Mouse (Mus musculus) lung, postnatal 0 days (tissue): ENCODE results near the gene Tceal9. TPM values are rescaled to one million over a fixed set of nuclear protein-coding genes. Genes with fewer than 3 reads are reported as not detected.
"Not testable (repeated sequence)": the region's sequence is repeated elsewhere in the genome, so short reads cannot be mapped to it uniquely, and the experiment has no call there.

ENCODE experiments used
- ATAC-seq: fragments of 200-750 bp; cut with Nextera tagmentation; 2 replicates; pipeline ENCODE4 v1.8.0; 2017; ENCODE audit warnings: moderate library complexity
- DNase-seq: peaks from one replicate; pipeline ENCODE4 v3.0.0-alpha.2; 2016; ENCODE audit warnings: low spot score
- H3K27ac ChIP-seq: fragments of 300-500 bp; sonication (generic); 2 replicates; pipeline ENCODE4 v1.5.1; 2014; ENCODE audit warnings: antibody characterized with exemption, mild to moderate bottlenecking, low read length, mixed read lengths
- H3K27me3 ChIP-seq: fragments of 300-500 bp; sonication (generic); replicated peaks from 2 replicates; pipeline ENCODE4 v1.6.1; 2014; ENCODE audit warnings: low read length, mixed read lengths; ENCODE audit not compliant: insufficient read depth
- H3K36me3 ChIP-seq: fragments of 300-500 bp; sonication (generic); 2 replicates; pipeline ENCODE4 v1.6.1; 2014; ENCODE audit warnings: low read length, mixed read lengths; ENCODE audit not compliant: insufficient read depth
- H3K4me1 ChIP-seq: fragments of 300-500 bp; sonication (generic); 2 replicates; pipeline ENCODE4 v1.6.1; 2014; ENCODE audit warnings: antibody characterized with exemption, low read depth, low read length, mixed read lengths; ENCODE audit not compliant: insufficient read depth
- H3K4me2 ChIP-seq: fragments of 300-500 bp; sonication (generic); replicated peaks from 2 replicates; pipeline ENCODE4 v1.6.1; 2014; ENCODE audit warnings: low read depth, mild to moderate bottlenecking, low read length, moderate library complexity, mixed read lengths
- H3K4me3 ChIP-seq: fragments of 300-500 bp; sonication (generic); 2 replicates; pipeline ENCODE4 v1.5.1; 2014; ENCODE audit warnings: low read depth, low read length
- H3K9ac ChIP-seq: fragments of 300-500 bp; sonication (generic); replicated peaks from 2 replicates; pipeline ENCODE4 v1.6.1; 2014; ENCODE audit warnings: low read depth, mild to moderate bottlenecking
- H3K9me3 ChIP-seq: fragments of 300-500 bp; sonication (generic); 2 replicates; pipeline ENCODE4 v1.6.1; 2016; ENCODE audit warnings: low read length, mixed read lengths
- CTCF ChIP-seq: IDR thresholded peaks from 2 replicates; pipeline ENCODE4 v1.5.1; 2016; ENCODE audit warnings: antibody characterized with exemption, mild to moderate bottlenecking
- EP300 ChIP-seq: IDR thresholded peaks from 2 replicates; pipeline ENCODE4 v1.6.1; 2016; ENCODE audit warnings: antibody characterized with exemption, mild to moderate bottlenecking, control low read depth
- WGBS: fragments of 180-500 bp; shearing (Covaris S2); extraction: QIAGEN DNeasy Blood & Tissue Kit; methylation state at CpG from one replicate; pipeline ENCODE4 v1.1.7; 2014; 5-methylcytosine and 5-hydroxymethylcytosine counted together
- polyA plus RNA-seq: library from polyadenylated mRNA; unstranded; fragments of >200 nt; fragmentation: Nextera tagmentation; extraction: Ambion mirVana; gene quantifications from 2 replicates; pipeline ENCODE4 v1.2.1, GENCODE M21; 2015

Gene Tceal9
- polyA plus RNA-seq, 1 experiment from 2014 or later: 721 TPM

DNA sequence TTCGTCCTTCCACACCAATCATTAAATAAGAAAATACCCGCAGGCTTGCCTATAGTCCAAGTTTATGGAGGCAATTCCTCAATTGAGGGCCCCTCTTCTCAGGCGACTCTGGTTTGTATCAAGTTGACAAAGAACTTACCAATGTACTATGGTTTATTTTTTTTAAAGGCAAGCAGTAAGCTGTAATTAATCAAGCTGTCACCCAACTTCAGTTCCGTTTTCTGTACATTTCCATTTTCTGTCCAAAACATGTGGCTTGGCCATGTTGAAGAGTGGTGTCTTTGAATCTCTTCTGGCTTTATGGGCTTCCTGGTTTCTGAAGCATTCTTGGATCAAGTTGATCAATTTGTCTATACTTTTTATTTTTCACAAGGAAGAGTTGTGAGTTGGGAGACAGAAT is 23.3 kb downstream of the Tceal9 start:
- Histone ChIP-seq H3K27ac (no peak overlapping the region), H3K9me3 (no peaks in the 10 kb centered on the region), H3K4me3 (no peak overlapping the region), H3K36me3 (no peaks in the 10 kb centered on the region), H3K4me2 (no peak overlapping the region), H3K9ac (no peak overlapping the region), H3K4me1 (no peaks in the 10 kb centered on the region), H3K27me3 (no peaks in the 10 kb centered on the region)
- DNase-seq (no peak), ATAC-seq (no peak)
- 61% methylated on average over 4 of the region's 4 CpGs for WGBS
- TF ChIP-seq CTCF: no peak

DNA sequence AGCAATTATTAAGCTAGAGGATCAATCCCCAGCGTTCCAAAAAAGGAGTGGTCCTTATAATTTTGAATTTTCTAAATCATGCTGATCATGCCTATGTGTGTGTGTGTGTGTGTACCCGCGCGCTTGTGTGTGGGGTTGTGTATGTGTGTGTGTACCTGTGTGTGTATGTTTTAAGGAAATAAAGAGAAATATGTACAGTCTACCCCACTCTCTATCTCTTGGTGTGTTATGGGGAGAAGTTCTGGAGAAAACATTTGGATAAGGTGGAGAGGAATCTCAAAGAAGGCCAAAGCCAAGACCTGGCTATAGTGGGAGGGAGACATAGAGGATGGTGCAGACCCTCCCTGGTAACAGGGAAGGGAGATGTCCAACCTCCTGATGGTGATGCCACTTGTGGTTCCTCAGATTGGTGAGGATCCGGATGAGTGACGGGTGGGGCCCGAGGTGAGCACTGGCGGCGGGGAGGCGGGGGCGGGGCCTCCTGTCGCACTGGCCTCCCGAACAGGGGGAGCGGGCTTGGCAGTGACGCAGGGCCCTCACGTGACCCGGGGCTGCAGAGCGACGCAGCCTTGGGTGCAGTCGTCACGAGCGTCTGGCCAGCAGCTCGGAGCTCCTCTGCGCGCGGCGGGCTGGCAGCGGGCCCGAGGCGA is 25.0 kb downstream of the Tceal9 start, which contains the start of gene Bex3:
TSS of gene Bex3 (plus strand) at position 511 of the 650 bp plus-strand sequence.
- H3K4me1 ChIP-seq, H3K27ac ChIP-seq, H3K36me3 ChIP-seq, H3K27me3 ChIP-seq, DNase-seq, H3K9me3 ChIP-seq, H3K9ac ChIP-seq: not testable (repeated sequence)
- Histone ChIP-seq H3K4me3 (peak within 1 kb of the TSS; percentile 35), H3K4me2 (peak within 1 kb of the TSS; percentile 43)
- 72% methylated on average over 4 of the region's 30 CpGs for WGBS
- ATAC-seq: peak; percentile 99

- H3K27ac ChIP-seq, H3K4me1 ChIP-seq, H3K9ac ChIP-seq, H3K36me3 ChIP-seq, H3K9me3 ChIP-seq, H3K27me3 ChIP-seq: not testable (repeated sequence)
- ATAC-seq: peak; percentile 35
- DNase-seq: peak; percentile 36
- H3K4me3 ChIP-seq: peak overlapping the region; percentile 35
- 9% methylated on average over 8 of the region's 60 CpGs for WGBS
- peak overlapping the region; percentile 43 for H3K4me2 ChIP-seq
These were observed 25.7 kb downstream of the Tceal9 start for GRCm38 (mm10) chrX:136270393-136271111.

DNA sequence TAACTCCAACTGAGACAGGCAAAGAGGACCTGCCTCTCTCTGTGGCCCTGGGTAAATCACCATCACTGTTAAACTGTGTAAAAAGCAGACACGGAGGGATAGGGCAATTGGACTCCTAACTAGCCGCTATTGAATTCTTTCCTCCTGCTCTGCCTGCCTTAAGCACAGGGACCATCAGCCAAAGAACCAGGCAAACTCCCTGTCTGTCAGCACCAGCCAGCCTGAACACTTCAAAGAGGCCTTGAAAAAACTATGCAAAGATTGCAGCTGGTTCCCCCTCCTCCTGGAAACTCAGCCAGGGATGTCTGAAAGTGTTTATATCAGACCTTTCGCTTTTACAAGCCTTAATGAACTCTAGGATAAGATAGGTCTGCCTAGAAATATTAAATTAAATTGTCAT is 29.7 kb downstream of the Tceal9 start:
- ATAC-seq (no peak), DNase-seq (peak; percentile 17)
- H3K27ac ChIP-seq: no peak overlapping the region
- H3K4me2 ChIP-seq: no peak overlapping the region
- TF ChIP-seq EP300 (no peak), CTCF (no peak)
- H3K9me3 ChIP-seq: no peaks in the 10 kb centered on the region
- H3K36me3 ChIP-seq: no peaks in the 10 kb centered on the region
- no peak overlapping the region for H3K4me3 ChIP-seq
- WGBS: 12% methylated on average over 3 of the region's 3 CpGs
- no peaks in the 10 kb centered on the region for H3K4me1 ChIP-seq
- no peaks in the 10 kb centered on the region for H3K27me3 ChIP-seq
- H3K9ac ChIP-seq: no peak overlapping the region

DNA sequence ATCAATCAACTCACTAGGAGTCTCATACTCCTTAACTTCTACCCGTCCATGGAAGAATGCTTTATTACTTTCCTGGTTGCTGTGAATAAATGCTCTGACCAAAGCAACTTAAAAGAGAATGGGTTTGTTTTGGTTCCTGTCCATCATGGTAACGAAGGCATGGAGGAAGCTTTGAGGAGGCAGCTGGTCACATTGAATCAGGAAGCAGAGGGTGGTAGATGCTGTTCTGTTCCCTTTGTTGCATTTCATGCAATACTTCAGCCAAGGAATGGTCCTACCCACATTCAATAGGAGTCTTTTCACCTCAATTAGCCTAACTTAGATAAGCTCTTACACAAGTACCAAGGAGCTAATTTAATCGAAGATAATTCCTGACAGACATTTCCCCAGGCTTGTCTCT is 30.5 kb downstream of the Tceal9 start:
- WGBS: 44% methylated on average over 3 of the region's 3 CpGs
- no peak for ATAC-seq
- no peak for DNase-seq
- H3K9me3 ChIP-seq: no peaks in the 10 kb centered on the region
- no peaks in the 10 kb centered on the region for H3K4me1 ChIP-seq
- no peak overlapping the region for H3K9ac ChIP-seq
- no peaks in the 10 kb centered on the region for H3K36me3 ChIP-seq
- no peak overlapping the region for H3K4me3 ChIP-seq
- TF ChIP-seq CTCF (no peak), EP300 (no peak)
- no peak overlapping the region for H3K27ac ChIP-seq
- no peak overlapping the region for H3K4me2 ChIP-seq
- H3K27me3 ChIP-seq: no peaks in the 10 kb centered on the region

- no peak for DNase-seq
- WGBS: 73% methylated on average over 7 of the region's 7 CpGs
These were observed 32.7 kb downstream of the Tceal9 start for GRCm38 (mm10) chrX:136277577-136277976.

More at GRCm38 (mm10) chrX:136277577-136277976, 32.7 kb downstream of the Tceal9 start:
- H3K36me3 ChIP-seq: no peaks in the 10 kb centered on the region
- H3K9me3 ChIP-seq: no peaks in the 10 kb centered on the region
- no peak for ATAC-seq
- no peak overlapping the region for H3K4me3 ChIP-seq
- H3K27me3 ChIP-seq: no peaks in the 10 kb centered on the region
- H3K9ac ChIP-seq: no peak overlapping the region
- no peaks in the 10 kb centered on the region for H3K4me1 ChIP-seq
- no peak for TF ChIP-seq EP300
- no peak overlapping the region for H3K27ac ChIP-seq
- no peak overlapping the region for H3K4me2 ChIP-seq
